Comparison of ENCODE assay signal across 25 mouse cellular contexts in the genomic region with DNA sequence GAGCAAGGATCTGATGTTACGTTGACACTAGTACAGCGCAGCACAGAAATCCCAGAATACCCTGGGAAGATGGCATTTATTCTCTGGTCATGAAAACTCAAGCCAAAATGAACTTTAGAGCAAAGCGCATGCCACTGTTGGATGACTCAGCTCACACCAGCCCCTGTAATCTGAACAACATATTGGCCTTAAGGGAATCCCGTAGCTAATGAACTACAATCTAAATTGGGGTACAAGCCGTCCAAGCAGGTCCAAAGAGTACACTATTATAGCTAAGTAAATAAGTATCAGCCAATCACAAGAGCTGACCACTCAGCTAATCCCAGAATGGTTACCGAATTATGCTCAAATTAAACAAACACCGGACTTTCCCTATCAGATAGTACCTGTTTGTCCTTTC.
DNase-seq lines count a peak whose midpoint lies in the region; ATAC-seq lines count a peak whose summit lies in the region.
"Had no signal": no experiment of that assay in that cellular context is flagged by ENCODE, and none has a peak within 500 bp of the region (broad histone marks: within the 10 kb centered on the region; RNA-seq: fewer than 3 reads in every experiment).

No protein-coding gene starts in this region.

- 90% methylated on average over 7 of the region's 7 CpGs for WGBS in kidney, embryonic 14.5 days
- WGBS in intestine, embryonic 16.5 days, result 72% methylated on average over 7 of the region's 7 CpGs
- 75% methylated on average over 7 of the region's 7 CpGs for WGBS in stomach, embryonic 16.5 days
- 97% methylated on average over 7 of the region's 7 CpGs for WGBS in forebrain, embryonic 13.5 days

- no peaks in the 10 kb centered on the region for H3K4me1 ChIP-seq in kidney, embryonic 14.5 days (ENCODE audit: control insufficient read depth, insufficient read depth, low read length)
- H3K4me1 ChIP-seq in intestine, embryonic 16.5 days (ENCODE audit: control insufficient read depth, insufficient read depth, low read length), result 0 out of 2 replicates have a peak, but pooled peaks cover 3% of the 10 kb centered on the region
- H3K4me1 ChIP-seq in stomach, embryonic 16.5 days (ENCODE audit: control insufficient read depth, insufficient read depth, low read length), result no peaks in the 10 kb centered on the region
- H3K4me1 ChIP-seq in forebrain, embryonic 13.5 days, result no peaks in the 10 kb centered on the region
- H3K4me1 ChIP-seq: embryonic facial prominence, embryonic 13.5 days; forebrain, embryonic 12.5 days; limb, embryonic 15.5 days; lung, embryonic 15.5 days; neural tube, embryonic 12.5 days had no signal

- no peaks in the 10 kb centered on the region for H3K36me3 ChIP-seq in kidney, embryonic 14.5 days (ENCODE audit: control insufficient read depth, insufficient read depth, low read length)
- no peaks in the 10 kb centered on the region for H3K36me3 ChIP-seq in intestine, embryonic 16.5 days (ENCODE audit: control insufficient read depth, insufficient read depth, low read length)
- no peaks in the 10 kb centered on the region for H3K36me3 ChIP-seq in stomach, embryonic 16.5 days (ENCODE audit: control insufficient read depth, insufficient read depth, low read length)
- no peaks in the 10 kb centered on the region for H3K36me3 ChIP-seq in forebrain, embryonic 13.5 days (ENCODE audit: poor library complexity, severe bottlenecking)
- H3K36me3 ChIP-seq: embryonic facial prominence, embryonic 13.5 days; forebrain, embryonic 12.5 days; heart, embryonic 15.5 days; limb, embryonic 15.5 days; lung, embryonic 15.5 days; neural tube, embryonic 12.5 days had no signal

- no peak overlapping the region for H3K4me2 ChIP-seq in kidney, embryonic 14.5 days (replicated peaks; ENCODE audit: low read depth, low read length)
- H3K4me2 ChIP-seq in intestine, embryonic 16.5 days (ENCODE audit: low read depth, low read length), result no peak overlapping the region
- no peak overlapping the region for H3K4me2 ChIP-seq in stomach, embryonic 16.5 days (ENCODE audit: low read depth, low read length)
- no peak overlapping the region for H3K4me2 ChIP-seq in forebrain, embryonic 13.5 days
- H3K4me2 ChIP-seq: embryonic facial prominence, embryonic 13.5 days; forebrain, embryonic 12.5 days; heart, embryonic 15.5 days; hindbrain, embryonic 14.5 days; limb, embryonic 15.5 days; lung, embryonic 15.5 days; neural tube, embryonic 12.5 days had no signal

- H3K27me3 ChIP-seq in kidney, embryonic 14.5 days (ENCODE audit: control insufficient read depth, insufficient read depth, low read length), result no peaks in the 10 kb centered on the region
- no peaks in the 10 kb centered on the region for H3K27me3 ChIP-seq in intestine, embryonic 16.5 days (replicated peaks; ENCODE audit: control insufficient read depth, insufficient read depth, low read length)
- no peaks in the 10 kb centered on the region for H3K27me3 ChIP-seq in stomach, embryonic 16.5 days (ENCODE audit: control insufficient read depth, insufficient read depth, low read length)
- H3K27me3 ChIP-seq in forebrain, embryonic 13.5 days, result no peaks in the 10 kb centered on the region
- H3K27me3 ChIP-seq: embryonic facial prominence, embryonic 13.5 days; forebrain, embryonic 12.5 days; heart, embryonic 15.5 days; limb, embryonic 15.5 days; lung, embryonic 15.5 days; neural tube, embryonic 12.5 days had no signal

- H3K4me3 ChIP-seq in kidney, embryonic 14.5 days (ENCODE audit: low read length), result no peak overlapping the region
- H3K4me3 ChIP-seq in intestine, embryonic 16.5 days (ENCODE audit: low read length), result no peak overlapping the region
- no peak overlapping the region for H3K4me3 ChIP-seq in stomach, embryonic 16.5 days (replicated peaks; ENCODE audit: low read length)
- H3K4me3 ChIP-seq in forebrain, embryonic 13.5 days, result no peak overlapping the region
- H3K4me3 ChIP-seq: embryonic facial prominence, embryonic 13.5 days; erythroblast, embryonic 14.5 days; forebrain, embryonic 12.5 days; heart, embryonic 15.5 days; limb, embryonic 15.5 days; lung, embryonic 15.5 days; neural tube, embryonic 12.5 days had no signal

- ATAC-seq in kidney, embryonic 14.5 days (ENCODE audit: low FRiP score, low TSS enrichment), result no peak
- ATAC-seq in intestine, embryonic 16.5 days, result peak; percentile 93
- ATAC-seq in stomach, embryonic 16.5 days (ENCODE audit: insufficient read depth, low FRiP score), result peak; percentile 47; the same call in 1 of the 2 replicates
- ATAC-seq in forebrain, embryonic 13.5 days, result no peak
- ATAC-seq: inflammation-experienced regulatory T-cells, adult 6 months had no signal

- no peak overlapping the region for H3K27ac ChIP-seq in kidney, embryonic 14.5 days (ENCODE audit: low read depth, low read length)
- peak overlapping the region; percentile 83 for H3K27ac ChIP-seq in intestine, embryonic 16.5 days (ENCODE audit: low read length)
- H3K27ac ChIP-seq in stomach, embryonic 16.5 days (ENCODE audit: low read length), result no peak overlapping the region
- no peak overlapping the region for H3K27ac ChIP-seq in forebrain, embryonic 13.5 days
- H3K27ac ChIP-seq: embryonic facial prominence, embryonic 13.5 days; forebrain, embryonic 12.5 days; heart, embryonic 15.5 days; hindbrain, embryonic 14.5 days; limb, embryonic 15.5 days; lung, embryonic 15.5 days; neural tube, embryonic 12.5 days had no signal

- peak; percentile 30 to 56 for DNase-seq in kidney, adult 8-10 months
- peak; percentile 55 for DNase-seq in kidney, postnatal 14 days
- DNase-seq in urinary bladder, postnatal 25 days (ENCODE audit: low spot score), result no peak
- DNase-seq: adrenal gland, postnatal 25 days; cerebellum, adult 8-10 months; cerebellum, postnatal 36 days; embryo, embryonic 11 days; heart, postnatal 36 days; layer of hippocampus, adult 9-11 months; lung, postnatal 4 days; midbrain, embryonic 14.5 days; right cerebral cortex, postnatal 25 days had no signal

- no peak overlapping the region for H3K9ac ChIP-seq in kidney, embryonic 14.5 days (ENCODE audit: low read depth, low read length)
- H3K9ac ChIP-seq in intestine, embryonic 16.5 days (ENCODE audit: low read depth, low read length), result no peak overlapping the region
- H3K9ac ChIP-seq in stomach, embryonic 16.5 days (ENCODE audit: low read length), result no peak overlapping the region
- no peak overlapping the region for H3K9ac ChIP-seq in forebrain, embryonic 13.5 days
- H3K9ac ChIP-seq: embryonic facial prominence, embryonic 13.5 days; forebrain, embryonic 12.5 days; heart, embryonic 15.5 days; hindbrain, embryonic 14.5 days; limb, embryonic 15.5 days; lung, embryonic 15.5 days; neural tube, embryonic 12.5 days had no signal

- H3K9me3 ChIP-seq in kidney, embryonic 14.5 days (ENCODE audit: control insufficient read depth, low read length), result no peaks in the 10 kb centered on the region; the same call in 1 of the 2 replicates
- H3K9me3 ChIP-seq in intestine, embryonic 16.5 days (ENCODE audit: control insufficient read depth, low read length), result no peaks in the 10 kb centered on the region
- peaks cover 8% of the 10 kb centered on the region; the same call in 1 of the 2 replicates for H3K9me3 ChIP-seq in stomach, embryonic 16.5 days (replicated peaks; ENCODE audit: control insufficient read depth, low read length)
- peaks cover 6% of the 10 kb centered on the region for H3K9me3 ChIP-seq in forebrain, embryonic 13.5 days (replicated peaks)
- H3K9me3 ChIP-seq: embryonic facial prominence, embryonic 13.5 days; forebrain, embryonic 12.5 days; heart, embryonic 15.5 days; limb, embryonic 15.5 days; lung, embryonic 15.5 days; neural tube, embryonic 12.5 days had no signal

Comparison
In these comparisons a context has a peak if more than half of its experiments do, and no peak if none do; other contexts are left out.
1. ATAC-seq: peak in intestine, embryonic 16.5 days (single experiment) and stomach, embryonic 16.5 days (single experiment); none in kidney, embryonic 14.5 days (single experiment) and forebrain, embryonic 13.5 days (single experiment).